ENCODE assay signal across 8 mouse cellular contexts in the genomic region with DNA sequence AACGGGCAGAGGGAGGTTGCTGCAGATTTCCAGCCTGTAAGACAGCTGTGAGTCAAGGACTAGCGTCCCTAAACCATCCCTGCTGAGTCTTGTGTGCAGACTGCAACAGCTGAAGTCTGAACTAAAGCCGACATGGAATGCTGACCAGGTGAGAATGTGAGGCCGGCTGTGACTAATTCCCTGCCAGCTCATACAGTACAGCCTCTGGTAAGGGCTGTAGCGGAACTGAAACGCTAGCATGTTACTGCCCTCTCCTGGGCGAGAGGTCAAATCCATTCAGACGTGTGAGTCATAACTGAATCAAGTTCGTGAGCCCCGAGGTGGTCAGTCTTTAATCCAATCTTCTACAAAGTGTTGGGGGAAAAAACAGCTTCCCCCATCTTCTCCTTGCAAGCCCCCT. TPM values are rescaled to one million over a fixed set of nuclear protein-coding genes. Genes with fewer than 3 reads are reported as not detected.
DNase-seq lines count a peak whose midpoint lies in the region; ATAC-seq lines count a peak whose summit lies in the region.

No protein-coding gene starts in this region.

- H3K9ac ChIP-seq in embryonic facial prominence, embryonic 15.5 days: no peak overlapping the region
- H3K9ac ChIP-seq in kidney, embryonic 14.5 days (ENCODE audit: low read depth, low read length): no peak overlapping the region

- H3K27ac ChIP-seq in embryonic facial prominence, embryonic 15.5 days (replicated peaks): no peak overlapping the region
- no peak overlapping the region for H3K27ac ChIP-seq in kidney, embryonic 14.5 days (ENCODE audit: low read depth, low read length)

- H3K9me3 ChIP-seq in embryonic facial prominence, embryonic 15.5 days (replicated peaks): no peaks in the 10 kb centered on the region
- H3K9me3 ChIP-seq in kidney, embryonic 14.5 days (ENCODE audit: control insufficient read depth, low read length): no peaks in the 10 kb centered on the region

- peak; percentile 64 for DNase-seq in NIH3T3 (ENCODE audit: low read depth)
- peak; percentile 65 for DNase-seq in adrenal gland, postnatal 14 days
- peak; percentile 17 to 48 for DNase-seq in urinary bladder, postnatal 36 days (ENCODE audit: low spot score in 2 of 2)
- DNase-seq in spleen, postnatal 14 days (ENCODE audit: low spot score in 2 of 2): no peak

- no peaks in the 10 kb centered on the region for H3K27me3 ChIP-seq in embryonic facial prominence, embryonic 15.5 days
- no peaks in the 10 kb centered on the region for H3K27me3 ChIP-seq in kidney, embryonic 14.5 days (ENCODE audit: control insufficient read depth, insufficient read depth, low read length)

- no peak overlapping the region for H3K4me2 ChIP-seq in embryonic facial prominence, embryonic 15.5 days (replicated peaks)
- no peak overlapping the region for H3K4me2 ChIP-seq in kidney, embryonic 14.5 days (replicated peaks; ENCODE audit: low read depth, low read length)

- ATAC-seq in embryonic facial prominence, embryonic 15.5 days (ENCODE audit: insufficient number of reproducible peaks, low FRiP score, low TSS enrichment, low read depth): peak; percentile 73
- peak; percentile 86 for ATAC-seq in kidney, embryonic 14.5 days (ENCODE audit: low FRiP score, low TSS enrichment)
- ATAC-seq in megakaryocyte progenitor cell, adult 5-6 weeks (replicated peaks; ENCODE audit: poor library complexity): peak; percentile 46
- no peak for ATAC-seq in inflammation-experienced regulatory T-cells, adult 6 months

- H3K36me3 ChIP-seq in embryonic facial prominence, embryonic 15.5 days: no peaks in the 10 kb centered on the region
- H3K36me3 ChIP-seq in kidney, embryonic 14.5 days (ENCODE audit: control insufficient read depth, insufficient read depth, low read length): no peaks in the 10 kb centered on the region

- H3K4me3 ChIP-seq in embryonic facial prominence, embryonic 15.5 days (replicated peaks): no peak overlapping the region
- H3K4me3 ChIP-seq in kidney, embryonic 14.5 days (ENCODE audit: low read length): no peak overlapping the region

- WGBS in embryonic facial prominence, embryonic 15.5 days: 21% methylated on average over 10 of the region's 10 CpGs
- WGBS in kidney, embryonic 14.5 days: 24% methylated on average over 10 of the region's 10 CpGs

- H3K4me1 ChIP-seq in embryonic facial prominence, embryonic 15.5 days: no peaks in the 10 kb centered on the region
- no peaks in the 10 kb centered on the region for H3K4me1 ChIP-seq in kidney, embryonic 14.5 days (ENCODE audit: control insufficient read depth, insufficient read depth, low read length)

RNA-seq across cellular contexts. Expression of a gene that starts 42.9 kb away (rescaled TPM):
- 0.11 and 0.15 TPM in 2 replicates for total RNA-seq in adrenal gland, postnatal 14 days (2021)
- 2.3 and 3.8 TPM in 2 replicates for polyA plus RNA-seq in embryonic facial prominence, embryonic 15.5 days (2015; fragmentation: Nextera tagmentation; extraction: Ambion mirVana)
- 0.05 and 0.84 TPM in 2 replicates for polyA plus RNA-seq in kidney, embryonic 14.5 days (2014; fragmentation: Nextera tagmentation; extraction: Ambion mirVana)
- not detected in 2 replicates for total RNA-seq in megakaryocyte progenitor cell, adult 5-6 weeks (2015)
- total RNA-seq in megakaryocyte progenitor cell, adult 5-6 weeks (2017): not detected in 2 replicates
- polyA plus RNA-seq in inflammation-experienced regulatory T-cells, adult 6 months (2017; shearing (Covaris generic)): under 1 TPM in 1 of 3 experiments, not detected in 2; 0.23 TPM

Comparison
In these comparisons a context has a peak if more than half of its experiments do, and no peak if none do; other contexts are left out.
1. DNase-seq: peak in NIH3T3 (single experiment), adrenal gland, postnatal 14 days (single experiment) and urinary bladder, postnatal 36 days (2 of 2); none in spleen, postnatal 14 days (0 of 2).